Mouse (Mus musculus): ENCODE measurements around the gene Ndufv3.

GRCm38 (mm10) chr17:31506282-31506681 lies 13.6 kb upstream of the Ndufv3 start:
- TF ChIP-seq CTCF (conservative IDR thresholded peaks at IDR 0.05; ENCODE audit: low read length) (no peak), NANOG (IDR thresholded peaks at IDR 0.05; ENCODE audit: borderline replicate concordance, low read length) (no peak), POU5F1 (IDR thresholded peaks at IDR 0.05; ENCODE audit: borderline replicate concordance, low read length) (no peak)

Data from E14TG2a.4 (cell line).